Comparison of ENCODE assay signal across 8 mouse cellular contexts in genomic region chr16:97851741-97852319, GRCm38 (mm10). TPM values are rescaled to one million over a fixed set of nuclear protein-coding genes. Genes with fewer than 3 reads are reported as not detected.
A peak's percentile ranks its signal among the peaks of the same experiment; 100 is the strongest.
DNase-seq lines count a peak whose midpoint lies in the region; ATAC-seq and TF ChIP-seq lines count a peak whose summit lies in the region.

Prdm15 (minus strand) TSS chr16:97851850.

- peak within 1 kb of the TSS; percentile 100 for H3K27ac ChIP-seq in cerebellum, adult 2 months (ENCODE audit: insufficient read depth, low read length)
- peak within 1 kb of the TSS; percentile 99 for H3K27ac ChIP-seq in lung, embryonic 14.5 days (ENCODE audit: low read depth)

- peak within 1 kb of the TSS; percentile 100 for H3K4me3 ChIP-seq in cerebellum, adult 2 months (replicated peaks; ENCODE audit: insufficient read depth, low read depth, low read length)
- H3K4me3 ChIP-seq in lung, embryonic 14.5 days (ENCODE audit: low read depth, low read length), result peak within 1 kb of the TSS; percentile 87

- H3K4me1 ChIP-seq in cerebellum, adult 2 months (ENCODE audit: control insufficient read depth, insufficient read depth, low read length), result peaks cover 14% of the 10 kb centered on the region
- H3K4me1 ChIP-seq in lung, embryonic 14.5 days (ENCODE audit: insufficient read depth), result 0 out of 2 replicates have a peak, but pooled peaks cover 4% of the 10 kb centered on the region

- no peaks in the 10 kb centered on the region for H3K9me3 ChIP-seq in lung, embryonic 14.5 days (ENCODE audit: low read depth, low read length)

- WGBS in cerebellum, adult 2 months, result under 1% methylated on average over 31 of the region's 31 CpGs
- under 1% methylated on average over 31 of the region's 31 CpGs for WGBS in lung, embryonic 14.5 days

- peak; percentile 61 to 63; a peak in 3 of 4 replicates for ATAC-seq in hematopoietic stem cell, adult 5-6 weeks (replicated peaks in 1 of 2; ENCODE audit: insufficient read depth in 1 of 2, low FRiP score in 2 of 2, low TSS enrichment in 1 of 2, low read depth in 1 of 2, poor library complexity in 2 of 2, severe bottlenecking in 2 of 2)
- peak; percentile 88 for ATAC-seq in lung, embryonic 14.5 days (ENCODE audit: insufficient read depth)

- peak; percentile 52 for DNase-seq in MEL-GATA-1-ER (ENCODE audit: extremely low read depth, low read depth)
- peak; percentile 89 to 94 for DNase-seq in cerebellum, adult 2 months
- peak; percentile 81 for DNase-seq in forelimb bud, embryonic 11.5 days (ENCODE audit: low read depth, low spot score)
- DNase-seq in layer of hippocampus, adult 8-10 months (ENCODE audit: low spot score in 2 of 2), result peak; percentile 77 to 86
- DNase-seq in lung, embryonic 14.5 days, result peak; percentile 92
- DNase-seq in ovary, adult 18-20 months (ENCODE audit: low spot score), result peak; percentile 72
- peak; percentile 83 for DNase-seq in thymus, postnatal 0 days (ENCODE audit: low spot score)

- TF ChIP-seq POLR2A in cerebellum, adult 2 months (IDR thresholded peaks at IDR 0.05; ENCODE audit: borderline replicate concordance, insufficient read depth, low read length), result peak; percentile 78; the same call in 1 of the 2 replicates

- peaks cover 16% of the 10 kb centered on the region; the same call in 1 of the 2 replicates for H3K36me3 ChIP-seq in lung, embryonic 14.5 days (ENCODE audit: insufficient read depth)

- H3K4me2 ChIP-seq in lung, embryonic 14.5 days, result peak within 1 kb of the TSS; percentile 81

- no peak for TF ChIP-seq CTCF in cerebellum, adult 2 months (IDR thresholded peaks at IDR 0.05; ENCODE audit: borderline replicate concordance, insufficient read depth, low read depth, low read length)
- TF ChIP-seq CTCF in lung, embryonic 14.5 days (IDR thresholded peaks at IDR 0.05; ENCODE audit: low read depth), result no peak

- H3K9ac ChIP-seq in lung, embryonic 14.5 days, result peak within 1 kb of the TSS; percentile 98

- H3K27me3 ChIP-seq in cerebellum, adult 2 months (ENCODE audit: control insufficient read depth, insufficient read depth, low read length), result no peaks in the 10 kb centered on the region
- H3K27me3 ChIP-seq in lung, embryonic 14.5 days (ENCODE audit: insufficient read depth, low read length), result no peaks in the 10 kb centered on the region

RNA-seq across cellular contexts. Expression of gene Prdm15, which starts in this region (rescaled TPM):
- 14.3 and 15.4 TPM in 2 replicates for polyA plus RNA-seq in cerebellum, adult 2 months (2012; rRNA removed)
- 9.4 and 9.5 TPM in 2 replicates for total RNA-seq in hematopoietic stem cell, adult 5-6 weeks (2017)
- total RNA-seq in layer of hippocampus, adult 8-10 months (2022), result 10 to 100 TPM; 22.0 to 29.2 (median 24.6) TPM
- 9.2 and 13.3 TPM in 2 replicates for polyA plus RNA-seq in lung, embryonic 14.5 days (2014; fragmentation: Nextera tagmentation; extraction: Ambion mirVana)
- 6.2 and 7.4 TPM in 2 replicates for polyA plus RNA-seq in thymus, postnatal 0 days (2015; fragmentation: Nextera tagmentation; extraction: Ambion mirVana)

Comparison
In these comparisons a context has a peak if more than half of its experiments do, and no peak if none do; other contexts are left out.
1. Peak in every context shown above with its lines: DNase-seq, ATAC-seq, H3K4me3 ChIP-seq and H3K27ac ChIP-seq.